ENCODE assay signal across 25 mouse cellular contexts in the genomic region with DNA sequence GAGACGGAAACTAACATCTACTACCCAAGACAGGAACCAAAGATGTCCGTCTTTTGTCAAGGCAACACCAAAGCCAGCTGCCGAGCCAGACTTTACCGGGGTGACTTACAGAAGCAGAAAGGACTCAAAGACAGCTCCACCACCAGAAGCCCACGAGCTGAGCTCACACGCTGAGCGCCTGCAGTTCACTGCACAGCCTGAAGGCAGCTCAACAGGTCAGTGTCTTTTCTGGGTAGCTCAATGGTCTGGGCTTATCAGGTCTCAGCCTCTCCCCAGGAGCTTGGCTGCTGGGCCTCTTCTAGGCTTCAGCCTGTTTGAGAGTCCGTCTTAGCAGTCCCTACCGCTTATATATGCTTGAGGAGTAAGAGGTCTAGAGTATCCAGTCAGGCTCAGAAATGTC. TPM values are rescaled to one million over a fixed set of nuclear protein-coding genes. Genes with fewer than 3 reads are reported as not detected.
DNase-seq lines count a peak whose midpoint lies in the region; ATAC-seq and TF ChIP-seq lines count a peak whose summit lies in the region.
"Had no signal": no experiment of that assay in that cellular context is flagged by ENCODE, and none has a peak within 500 bp of the region (broad histone marks: within the 10 kb centered on the region; RNA-seq: fewer than 3 reads in every experiment).

No protein-coding gene starts in this region.

- intact Hi-C loops in heart, postnatal 14 days (cut with DNase I): loop anchor here (10.0 kb wide), 1 partner anchor 598 kb away; no protein-coding TSS in a partner anchor

- TF ChIP-seq CTCF in E14TG2a.4 (conservative IDR thresholded peaks at IDR 0.05; ENCODE audit: low read length): peak; percentile 12; the same call in 1 of the 2 replicates
- no peak for TF ChIP-seq CTCF in stomach, postnatal 0 days (IDR thresholded peaks at IDR 0.05; ENCODE audit: low read depth)

- H3K9me3 ChIP-seq in E14TG2a.4 (ENCODE audit: low read length): no peaks in the 10 kb centered on the region
- H3K9me3 ChIP-seq in stomach, postnatal 0 days (ENCODE audit: control insufficient read depth, low read length): no peaks in the 10 kb centered on the region
- H3K9me3 ChIP-seq: embryonic facial prominence, embryonic 10.5 days; embryonic facial prominence, embryonic 13.5 days; forebrain, embryonic 12.5 days; forebrain, embryonic 15.5 days; heart, embryonic 10.5 days; heart, embryonic 13.5 days; hindbrain, embryonic 12.5 days; hindbrain, embryonic 15.5 days had no signal

- no peak for TF ChIP-seq EP300 in stomach, postnatal 0 days (optimal IDR thresholded peaks at IDR 0.05)

- H3K27ac ChIP-seq in stomach, postnatal 0 days (replicated peaks): no peak overlapping the region
- H3K27ac ChIP-seq: embryonic facial prominence, embryonic 10.5 days; embryonic facial prominence, embryonic 13.5 days; forebrain, embryonic 12.5 days; forebrain, embryonic 15.5 days; heart, adult 2 months; heart, embryonic 10.5 days; heart, embryonic 13.5 days; hindbrain, embryonic 12.5 days; hindbrain, embryonic 15.5 days had no signal

- ATAC-seq in stomach, postnatal 0 days (ENCODE audit: low FRiP score, low TSS enrichment): no peak
- ATAC-seq: forebrain, embryonic 15.5 days had no signal

- H3K4me3 ChIP-seq in E14TG2a.4 (replicated peaks; ENCODE audit: low read length): no peak overlapping the region
- H3K4me3 ChIP-seq in stomach, postnatal 0 days (ENCODE audit: low read depth, low read length): no peak overlapping the region
- H3K4me3 ChIP-seq: embryonic facial prominence, embryonic 10.5 days; embryonic facial prominence, embryonic 13.5 days; erythroblast, embryonic 14.5 days; forebrain, embryonic 12.5 days; forebrain, embryonic 15.5 days; heart, adult 2 months; heart, embryonic 10.5 days; heart, embryonic 13.5 days; hindbrain, embryonic 12.5 days; hindbrain, embryonic 15.5 days had no signal

- no peaks in the 10 kb centered on the region for H3K27me3 ChIP-seq in E14TG2a.4 (ENCODE audit: insufficient read depth, low read length)
- no peaks in the 10 kb centered on the region for H3K27me3 ChIP-seq in stomach, postnatal 0 days (ENCODE audit: control insufficient read depth, insufficient read depth, low read length)
- H3K27me3 ChIP-seq: embryonic facial prominence, embryonic 13.5 days; forebrain, embryonic 12.5 days; forebrain, embryonic 15.5 days; heart, embryonic 13.5 days; hindbrain, embryonic 12.5 days; hindbrain, embryonic 15.5 days had no signal

- H3K4me2 ChIP-seq in stomach, postnatal 0 days (replicated peaks; ENCODE audit: low read depth): no peak overlapping the region
- H3K4me2 ChIP-seq: embryonic facial prominence, embryonic 13.5 days; forebrain, embryonic 12.5 days; forebrain, embryonic 15.5 days; heart, embryonic 13.5 days; hindbrain, embryonic 12.5 days; hindbrain, embryonic 15.5 days had no signal

- H3K9ac ChIP-seq in stomach, postnatal 0 days (ENCODE audit: low read length): no peak overlapping the region
- H3K9ac ChIP-seq: embryonic facial prominence, embryonic 13.5 days; forebrain, embryonic 12.5 days; forebrain, embryonic 15.5 days; heart, embryonic 13.5 days; hindbrain, embryonic 12.5 days; hindbrain, embryonic 15.5 days had no signal

- WGBS in stomach, postnatal 0 days: 89% methylated on average over 9 of the region's 9 CpGs

- peaks cover 80% of the 10 kb centered on the region for H3K36me3 ChIP-seq in E14TG2a.4 (ENCODE audit: insufficient read depth, low read length)
- H3K36me3 ChIP-seq in stomach, postnatal 0 days (ENCODE audit: control insufficient read depth, insufficient read depth, low read length): peaks cover 16% of the 10 kb centered on the region

- DNase-seq in heart, adult 11 months: peak; percentile 61
- DNase-seq in heart, postnatal 14 days: no peak
- peak; percentile 42 for DNase-seq in R1 (ENCODE audit: low read depth, low spot score)
- DNase-seq in kidney, postnatal 25 days: no peak
- DNase-seq in stomach, postnatal 0 days (ENCODE audit: low spot score): no peak
- DNase-seq: adrenal gland, adult 2 months; adrenal gland, postnatal 14 days; cerebellum, adult 11 months; cerebellum, adult 2 months; cerebellum, adult 9-11 months; cerebellum, postnatal 36 days; embryo, embryonic 11 days; gastrocnemius, postnatal 25 days; heart, adult 2 months had no signal

- peaks cover 14% of the 10 kb centered on the region for H3K4me1 ChIP-seq in E14TG2a.4 (replicated peaks; ENCODE audit: low read depth, low read length)
- no peaks in the 10 kb centered on the region for H3K4me1 ChIP-seq in stomach, postnatal 0 days (replicated peaks; ENCODE audit: control insufficient read depth, insufficient read depth)
- H3K4me1 ChIP-seq: embryonic facial prominence, embryonic 10.5 days; embryonic facial prominence, embryonic 13.5 days; forebrain, embryonic 12.5 days; forebrain, embryonic 15.5 days; heart, embryonic 10.5 days; heart, embryonic 13.5 days; hindbrain, embryonic 12.5 days; hindbrain, embryonic 15.5 days had no signal

RNA-seq across cellular contexts. Expression of gene Rbm28, which starts 31.7 kb away (rescaled TPM):
- 10 to 100 TPM; 19.5 to 21.0 TPM for total RNA-seq in heart, postnatal 14 days (2021)
- polyA plus RNA-seq in stomach, postnatal 0 days (2015; fragmentation: Nextera tagmentation; extraction: Ambion mirVana): 10.8 and 11.8 TPM in 2 replicates

RNA-seq across cellular contexts. Expression of gene Prrt4, which starts 46.3 kb away (rescaled TPM):
- 1 to 10 TPM; 4.2 to 4.7 TPM for total RNA-seq in heart, postnatal 14 days (2021)
- polyA plus RNA-seq in stomach, postnatal 0 days (2015; fragmentation: Nextera tagmentation; extraction: Ambion mirVana): 0.30 and 0.33 TPM in 2 replicates
- total RNA-seq: hematopoietic stem cell, adult 5-6 weeks had no signal

Comparison
In these comparisons a context has a peak if more than half of its experiments do, and no peak if none do; other contexts are left out.
1. DNase-seq: peak in heart, adult 11 months (single experiment) and R1 (single experiment); none in heart, postnatal 14 days (0 of 2), kidney, postnatal 25 days (0 of 2) and stomach, postnatal 0 days (single experiment).